In genomic region chr7:55846606-55847312, GRCm38 (mm10) we compare ENCODE assay signal across 20 mouse cellular contexts. TPM values are rescaled to one million over a fixed set of nuclear protein-coding genes. Genes with fewer than 3 reads are reported as not detected.
DNase-seq lines count a peak whose midpoint lies in the region; ATAC-seq lines count a peak whose summit lies in the region.
"Had no signal": no experiment of that assay in that cellular context is flagged by ENCODE, and none has a peak within 500 bp of the region (broad histone marks: within the 10 kb centered on the region; RNA-seq: fewer than 3 reads in every experiment).

No protein-coding gene starts in this region.

- peak; percentile 44 for ATAC-seq in inflammation-experienced regulatory T-cells, adult 6 months
- ATAC-seq: intestine, embryonic 15.5 days; midbrain, embryonic 15.5 days; Patski had no signal

- peak; percentile 61 for DNase-seq in heart, adult 11 months
- no peak for DNase-seq in heart, adult 9 months (ENCODE audit: low spot score in 2 of 2)
- DNase-seq in CD4-positive helper T cell, adult 2 months (ENCODE audit: low read depth, low spot score), result peak; percentile 30
- DNase-seq in NIH3T3 (ENCODE audit: low read depth), result peak; percentile 33
- no peak for DNase-seq in kidney, postnatal 10 days
- DNase-seq in spleen, adult 18-20 months, result no peak
- DNase-seq in kidney, adult 11 months, result no peak
- DNase-seq: adrenal gland, postnatal 14 days; cerebellum, adult 11 months; cerebellum, adult 9-11 months; gastrocnemius, adult 2 months; heart, postnatal 4 days; lung, postnatal 4 days; right cerebral cortex, adult 18-20 months; thymus, adult 18-20 months; thymus, postnatal 36 days had no signal

RNA-seq across cellular contexts. Expression of gene Cyfip1, which starts 5.2 kb away (rescaled TPM):
- 100 to 1,000 TPM in 1 of 3 experiments, 10 to 100 TPM in 2; 86.4 to 118 (median 99.8) TPM for polyA plus RNA-seq in inflammation-experienced regulatory T-cells, adult 6 months (2017; shearing (Covaris generic))

RNA-seq across cellular contexts. Expression of gene Tubgcp5, which starts 52.8 kb away (rescaled TPM):
- 10 to 100 TPM; 31.8 to 38.7 (median 33.4) TPM for polyA plus RNA-seq in inflammation-experienced regulatory T-cells, adult 6 months (2017; shearing (Covaris generic))

Comparison
In these comparisons a context has a peak if more than half of its experiments do, and no peak if none do; other contexts are left out.
1. DNase-seq: peak in heart, adult 11 months (single experiment), CD4-positive helper T cell, adult 2 months (single experiment) and NIH3T3 (single experiment); none in heart, adult 9 months (0 of 2), kidney, postnatal 10 days (single experiment), spleen, adult 18-20 months (0 of 2) and kidney, adult 11 months (single experiment).